Mouse (Mus musculus): ENCODE data around the gene Irf3. TPM values are rescaled to one million over a fixed set of nuclear protein-coding genes. Genes with fewer than 3 reads are reported as not detected.

Irf3 gene
- polyA plus RNA-seq, 1 experiment = 105 TPM

DNA sequence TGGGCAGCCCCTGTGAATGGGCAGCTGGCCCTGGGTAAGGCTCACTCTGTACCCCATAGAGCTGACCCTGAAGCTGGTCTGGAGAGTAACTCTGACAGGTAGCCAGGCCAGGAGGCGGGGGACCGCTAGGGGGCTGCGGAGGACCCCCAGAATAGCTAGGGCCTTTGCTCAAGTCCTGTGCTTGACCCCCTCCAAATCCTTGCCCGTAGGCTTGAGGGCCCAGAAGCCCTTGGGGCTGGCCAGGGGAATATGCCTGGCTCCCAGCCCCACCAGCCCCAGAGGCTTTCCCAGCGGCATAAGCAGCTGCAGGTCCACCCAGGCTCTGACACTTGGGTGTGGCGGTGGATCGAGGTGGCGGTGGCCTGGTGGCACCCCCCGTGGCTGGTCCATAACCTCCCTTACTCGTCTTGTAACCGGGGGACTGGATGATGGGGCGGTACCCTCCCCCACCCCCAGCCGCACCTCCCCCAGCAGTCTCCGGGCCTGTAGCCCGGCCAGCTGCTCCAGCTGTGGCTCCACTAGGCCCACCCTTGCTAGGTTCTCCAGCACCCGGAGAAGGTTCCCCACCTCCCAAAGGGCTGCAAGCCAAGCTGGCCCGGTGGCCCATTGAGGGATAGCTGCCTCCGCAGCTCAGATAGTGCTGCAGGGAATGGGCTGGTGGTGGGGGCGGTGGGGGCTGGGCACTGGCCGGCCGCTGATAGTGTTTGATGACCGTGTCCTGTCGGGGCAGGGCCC is 51.6 kb downstream of the Irf3 start:
- Histone ChIP-seq H3K27ac (ENCODE audit: insufficient read depth, low read depth, low read length) (no peak overlapping the region), H3K36me3 (ENCODE audit: control insufficient read depth, insufficient read depth, low read length) (no peaks in the 10 kb centered on the region; the same call in 1 of the 2 replicates), H3K4me3 (ENCODE audit: insufficient read depth, low read depth, low read length) (no peak overlapping the region), H3K4me1 (ENCODE audit: control insufficient read depth, insufficient read depth, low read length) (peaks cover 8% of the 10 kb centered on the region; the same call in 1 of the 2 replicates), H3K27me3 (replicated peaks; ENCODE audit: control insufficient read depth, insufficient read depth, low read length) (no peaks in the 10 kb centered on the region)
- TF ChIP-seq POLR2A (IDR thresholded peaks at IDR 0.05; ENCODE audit: low read depth, low read length) = no peak
- TF ChIP-seq CTCF (conservative IDR thresholded peaks at IDR 0.05; ENCODE audit: insufficient read depth, insufficient read length, low read depth, low read length) = no peak
- DNase-seq = no peak
- WGBS = 88% methylated on average over 23 of the region's 23 CpGs

- DNase-seq = peak; percentile 79
- 33% methylated on average over 16 of the region's 16 CpGs for WGBS
Measured at GRCm38 (mm10) chr7:45050945-45051600, 53.6 kb downstream of the Irf3 start.

DNA sequence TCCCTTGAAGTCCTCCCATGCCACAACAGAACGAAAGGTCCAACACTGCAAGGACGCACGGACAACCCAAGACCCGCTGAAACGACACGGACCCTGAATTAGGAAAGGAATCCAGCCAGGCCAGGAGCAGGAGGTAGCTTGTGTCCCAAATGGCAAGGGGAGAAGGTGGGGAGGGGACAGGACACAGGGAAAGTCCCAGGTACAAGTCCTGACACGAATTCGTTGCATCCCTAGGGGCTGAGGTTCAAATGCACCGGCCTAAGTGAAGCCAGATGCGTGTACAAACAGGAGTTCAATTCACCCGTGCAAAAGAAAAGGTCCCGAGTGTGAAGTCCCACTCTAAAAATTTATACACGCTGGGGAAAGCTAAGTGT is 54.1 kb downstream of the Irf3 start:
- no peaks in the 10 kb centered on the region for H3K36me3 ChIP-seq (ENCODE audit: control insufficient read depth, insufficient read depth, low read length)
- H3K4me1 ChIP-seq (ENCODE audit: control insufficient read depth, insufficient read depth, low read length) = peaks cover 8% of the 10 kb centered on the region; the same call in 1 of the 2 replicates
- no peaks in the 10 kb centered on the region for H3K27me3 ChIP-seq (replicated peaks; ENCODE audit: control insufficient read depth, insufficient read depth, low read length)
- DNase-seq = no peak
- peak overlapping the region; percentile 90 for H3K4me3 ChIP-seq (ENCODE audit: insufficient read depth, low read depth, low read length)
- H3K27ac ChIP-seq (ENCODE audit: insufficient read depth, low read depth, low read length) = no peak overlapping the region; the same call in 1 of the 2 replicates
- 18% methylated on average over 13 of the region's 13 CpGs for WGBS
- TF ChIP-seq POLR2A (IDR thresholded peaks at IDR 0.05; ENCODE audit: low read depth, low read length) (no peak), CTCF (conservative IDR thresholded peaks at IDR 0.05; ENCODE audit: insufficient read depth, insufficient read length, low read depth, low read length) (no peak)

More at GRCm38 (mm10) chr7:45050945-45051600, 53.6 kb downstream of the Irf3 start:
- TF ChIP-seq CTCF (conservative IDR thresholded peaks at IDR 0.05; ENCODE audit: insufficient read depth, insufficient read length, low read depth, low read length) (no peak), POLR2A (IDR thresholded peaks at IDR 0.05; ENCODE audit: low read depth, low read length) (no peak)
- no peaks in the 10 kb centered on the region for H3K36me3 ChIP-seq (ENCODE audit: control insufficient read depth, insufficient read depth, low read length)
- H3K27ac ChIP-seq (ENCODE audit: insufficient read depth, low read depth, low read length) = no peak overlapping the region
- H3K4me1 ChIP-seq (ENCODE audit: control insufficient read depth, insufficient read depth, low read length) = peaks cover 8% of the 10 kb centered on the region; the same call in 1 of the 2 replicates
- no peaks in the 10 kb centered on the region for H3K27me3 ChIP-seq (replicated peaks; ENCODE audit: control insufficient read depth, insufficient read depth, low read length)
- no peak overlapping the region; the same call in 1 of the 2 replicates for H3K4me3 ChIP-seq (ENCODE audit: insufficient read depth, low read depth, low read length)

Other genes with a start within 250 kb of the Irf3 start
- 78.9 and 93.7 TPM in 2 replicates for gene Vrk3, start 249.2 kb upstream of the Irf3 start, polyA plus RNA-seq (2012; rRNA removed)
- 0.04 and 0.09 TPM in 2 replicates for gene Zfp473, start 246.6 kb upstream of the Irf3 start, polyA plus RNA-seq (2012; rRNA removed)
- gene Nup62, start 181.6 kb upstream of the Irf3 start, polyA plus RNA-seq (2012; rRNA removed) = 32.6 and 35.9 TPM in 2 replicates
- gene Il4i1, start 181.3 kb upstream of the Irf3 start, polyA plus RNA-seq (2012; rRNA removed) = 1.5 and 9.7 TPM in 2 replicates
- gene Atf5, start 181.0 kb upstream of the Irf3 start, polyA plus RNA-seq (2012; rRNA removed) = 42.1 and 57.2 TPM in 2 replicates
- gene Akt1s1, start 148.7 kb upstream of the Irf3 start, polyA plus RNA-seq (2012; rRNA removed) = 90.6 and 121 TPM in 2 replicates
- gene Tbc1d17, start 148.6 kb upstream of the Irf3 start, polyA plus RNA-seq (2012; rRNA removed) = 100 and 114 TPM in 2 replicates
- 44.9 and 53.4 TPM in 2 replicates for gene Pnkp, start 140.5 kb upstream of the Irf3 start, polyA plus RNA-seq (2012; rRNA removed)
- 212 and 221 TPM in 2 replicates for gene Ptov1, start 127.9 kb upstream of the Irf3 start, polyA plus RNA-seq (2012; rRNA removed)
- 164 and 181 TPM in 2 replicates for gene Med25, start 104.9 kb upstream of the Irf3 start, polyA plus RNA-seq (2012; rRNA removed)
- 59.2 and 70.9 TPM in 2 replicates for gene Fuz, start 101.6 kb upstream of the Irf3 start, polyA plus RNA-seq (2012; rRNA removed)
- 58.0 and 70.6 TPM in 2 replicates for gene Ap2a1, start 68.2 kb upstream of the Irf3 start, polyA plus RNA-seq (2012; rRNA removed)
- gene Tsks, start 54.4 kb upstream of the Irf3 start, polyA plus RNA-seq (2012; rRNA removed) = 0.11 and 0.65 TPM in 2 replicates
- gene Cpt1c, start 22.8 kb upstream of the Irf3 start, polyA plus RNA-seq (2012; rRNA removed) = 5.6 and 8.5 TPM in 2 replicates
- 89.9 and 95.4 TPM in 2 replicates for gene Prmt1, start 11.1 kb upstream of the Irf3 start, polyA plus RNA-seq (2012; rRNA removed)
- 20.0 and 21.4 TPM in 2 replicates for gene Bcl2l12, start 1.1 kb downstream of the Irf3 start, polyA plus RNA-seq (2012; rRNA removed)
- gene Scaf1, start 18.7 kb downstream of the Irf3 start, polyA plus RNA-seq (2012; rRNA removed) = 38.8 and 41.1 TPM in 2 replicates
- gene Rras, start 20.3 kb downstream of the Irf3 start, polyA plus RNA-seq (2012; rRNA removed) = 82.3 and 84.1 TPM in 2 replicates
- 7.1 and 9.1 TPM in 2 replicates for gene Prr12, start 55.2 kb downstream of the Irf3 start, polyA plus RNA-seq (2012; rRNA removed)
- 60.4 and 67.6 TPM in 2 replicates for gene Nosip, start 64.8 kb downstream of the Irf3 start, polyA plus RNA-seq (2012; rRNA removed)
- gene Prrg2, start 65.0 kb downstream of the Irf3 start, polyA plus RNA-seq (2012; rRNA removed) = 80.9 and 95.4 TPM in 2 replicates
- 67.0 and 68.7 TPM in 2 replicates for gene Rcn3, start 94.6 kb downstream of the Irf3 start, polyA plus RNA-seq (2012; rRNA removed)
- 240 and 244 TPM in 2 replicates for gene Fcgrt, start 106.2 kb downstream of the Irf3 start, polyA plus RNA-seq (2012; rRNA removed)
- 176 and 310 TPM in 2 replicates for gene Rps11, start 126.8 kb downstream of the Irf3 start, polyA plus RNA-seq (2012; rRNA removed)
- 1,329 and 1,360 TPM in 2 replicates for gene Rpl13a, start 131.1 kb downstream of the Irf3 start, polyA plus RNA-seq (2012; rRNA removed)
- 5.6 TPM in 2 replicates for gene Gm45713, start 138.6 kb downstream of the Irf3 start, polyA plus RNA-seq (2012; rRNA removed)
- 36.8 and 37.7 TPM in 2 replicates for gene Flt3l, start 138.8 kb downstream of the Irf3 start, polyA plus RNA-seq (2012; rRNA removed)
- 80.3 and 84.9 TPM in 2 replicates for gene Pih1d1, start 156.7 kb downstream of the Irf3 start, polyA plus RNA-seq (2012; rRNA removed)
- gene Aldh16a1, start 156.9 kb downstream of the Irf3 start, polyA plus RNA-seq (2012; rRNA removed) = 106 and 119 TPM in 2 replicates
- not detected in 2 replicates for gene Slc17a7, start 166.3 kb downstream of the Irf3 start, polyA plus RNA-seq (2012; rRNA removed)
- gene Gfy, start 181.9 kb downstream of the Irf3 start, polyA plus RNA-seq (2012; rRNA removed) = not detected in 2 replicates
- gene Pth2, start 183.3 kb downstream of the Irf3 start, polyA plus RNA-seq (2012; rRNA removed) = not detected in 2 replicates
- 0.04 and 0.05 TPM in 2 replicates for gene Ccdc155, start 207.2 kb downstream of the Irf3 start, polyA plus RNA-seq (2012; rRNA removed)
- gene Dkkl1, start 214.5 kb downstream of the Irf3 start, polyA plus RNA-seq (2012; rRNA removed) = 0.39 and 0.54 TPM in 2 replicates
- gene Tead2, start 218.1 kb downstream of the Irf3 start, polyA plus RNA-seq (2012; rRNA removed) = 10.0 and 13.2 TPM in 2 replicates
- 7.9 and 30.1 TPM in 2 replicates for gene Cd37, start 241.5 kb downstream of the Irf3 start, polyA plus RNA-seq (2012; rRNA removed)
- gene Slc6a16, start 243.4 kb downstream of the Irf3 start, polyA plus RNA-seq (2012; rRNA removed) = 0.05 TPM in 1 of 2 replicates, not detected in the other